Mouse (Mus musculus): ENCODE results near the gene Ubfd1. TPM values are rescaled to one million over a fixed set of nuclear protein-coding genes. Genes with fewer than 3 reads are reported as not detected.

The Ubfd1 gene
- polyA plus RNA-seq, 1 experiment from 2014 or later: 98.4 TPM

DNA sequence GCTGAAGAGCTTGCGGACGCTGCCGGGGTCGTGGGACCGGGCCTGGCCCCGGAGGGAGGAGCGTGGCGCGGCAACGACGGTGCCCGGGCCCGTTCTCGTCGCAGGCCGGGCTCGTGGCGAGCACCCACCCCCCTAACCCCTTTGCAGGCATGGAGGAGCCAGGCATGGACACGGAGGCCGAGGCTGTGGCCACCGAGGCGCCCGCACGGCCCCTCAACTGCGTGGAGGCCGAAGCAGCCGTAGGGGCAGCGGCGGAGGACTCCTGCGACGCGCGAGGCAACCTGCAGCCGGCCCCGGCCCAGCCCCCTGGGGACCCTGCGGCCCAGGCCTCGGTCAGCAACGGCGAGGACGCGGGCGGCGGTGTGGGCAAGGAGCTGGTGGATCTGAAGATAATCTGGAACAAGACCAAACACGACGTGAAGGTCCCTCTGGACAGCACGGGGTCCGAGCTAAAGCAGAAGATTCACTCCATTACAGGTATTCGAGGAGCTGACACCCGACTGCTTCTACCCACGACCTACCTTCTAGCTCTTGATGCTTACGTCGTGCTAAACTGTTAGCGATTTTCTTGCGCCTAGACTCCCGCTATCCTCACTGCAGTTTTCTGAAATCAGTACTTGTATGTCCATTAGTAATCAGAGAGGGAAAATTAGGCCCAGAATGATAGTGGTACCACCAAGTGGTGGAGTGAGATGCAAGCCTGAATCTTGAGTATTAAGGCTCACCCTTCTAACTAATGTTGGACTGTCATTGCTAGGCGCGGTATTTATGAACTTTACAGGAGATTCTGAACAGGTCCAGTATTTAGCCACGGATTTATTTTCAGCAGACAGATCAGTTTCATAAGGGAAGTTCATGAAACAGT lies 774 bp downstream of the Ubfd1 start:
- no peaks in the 10 kb centered on the region for H3K9me3 ChIP-seq (ENCODE audit: control insufficient read depth, low read length)

DNA sequence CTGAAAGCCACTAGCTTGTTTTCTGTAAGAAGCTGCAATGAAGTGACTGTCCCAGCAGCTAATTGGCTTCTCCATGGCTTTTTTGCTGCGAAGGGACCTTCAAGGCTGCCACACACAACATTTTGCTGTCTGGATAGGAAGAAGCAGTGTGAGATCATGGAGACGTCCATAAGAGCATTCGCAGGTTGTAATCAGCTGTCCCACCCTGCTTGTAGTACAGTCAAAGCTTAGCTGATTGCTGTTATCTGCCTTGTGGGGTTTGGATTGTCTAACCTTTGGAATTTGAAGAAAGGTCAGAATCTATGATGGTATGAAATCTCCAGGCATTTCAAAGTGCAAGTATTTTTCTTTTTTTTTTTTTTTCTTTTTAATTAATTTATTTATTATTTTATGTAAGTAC lies 7.4 kb downstream of the Ubfd1 start:
- Histone ChIP-seq H3K4me2 (ENCODE audit: low read depth, low read length) (no peak overlapping the region), H3K9ac (replicated peaks; ENCODE audit: low read depth, low read length) (no peak overlapping the region), H3K27me3 (ENCODE audit: control insufficient read depth, insufficient read depth, low read length) (no peaks in the 10 kb centered on the region), H3K4me3 (ENCODE audit: low read depth, low read length) (no peak overlapping the region), H3K9me3 (ENCODE audit: control insufficient read depth, low read length) (no peaks in the 10 kb centered on the region), H3K4me1 (ENCODE audit: control insufficient read depth, insufficient read depth, low read length) (no peaks in the 10 kb centered on the region), H3K36me3 (ENCODE audit: control insufficient read depth, insufficient read depth, low read length) (peaks cover 62% of the 10 kb centered on the region), H3K27ac (ENCODE audit: low read depth, low read length) (no peak overlapping the region)
- 87% methylated on average over 3 of the region's 3 CpGs for WGBS
- no peak for ATAC-seq (ENCODE audit: low read depth)

More for the DNA sequence above, 774 bp downstream of the Ubfd1 start:
- peaks cover 22% of the 10 kb centered on the region for H3K4me1 ChIP-seq (ENCODE audit: control insufficient read depth, insufficient read depth, low read length)
- peak overlapping the region; percentile 92 for H3K27ac ChIP-seq (ENCODE audit: low read depth, low read length)
- peak; percentile 58 for ATAC-seq (ENCODE audit: low read depth)
- H3K27me3 ChIP-seq (ENCODE audit: control insufficient read depth, insufficient read depth, low read length): no peaks in the 10 kb centered on the region
- peaks cover 13% of the 10 kb centered on the region for H3K36me3 ChIP-seq (ENCODE audit: control insufficient read depth, insufficient read depth, low read length)
- peak overlapping the region; percentile 100 for H3K4me3 ChIP-seq (ENCODE audit: low read depth, low read length)
- H3K4me2 ChIP-seq (ENCODE audit: low read depth, low read length): peak overlapping the region; percentile 76
- peak overlapping the region; percentile 95 for H3K9ac ChIP-seq (replicated peaks; ENCODE audit: low read depth, low read length)
- WGBS: under 1% methylated on average over 57 of the region's 58 CpGs

DNA sequence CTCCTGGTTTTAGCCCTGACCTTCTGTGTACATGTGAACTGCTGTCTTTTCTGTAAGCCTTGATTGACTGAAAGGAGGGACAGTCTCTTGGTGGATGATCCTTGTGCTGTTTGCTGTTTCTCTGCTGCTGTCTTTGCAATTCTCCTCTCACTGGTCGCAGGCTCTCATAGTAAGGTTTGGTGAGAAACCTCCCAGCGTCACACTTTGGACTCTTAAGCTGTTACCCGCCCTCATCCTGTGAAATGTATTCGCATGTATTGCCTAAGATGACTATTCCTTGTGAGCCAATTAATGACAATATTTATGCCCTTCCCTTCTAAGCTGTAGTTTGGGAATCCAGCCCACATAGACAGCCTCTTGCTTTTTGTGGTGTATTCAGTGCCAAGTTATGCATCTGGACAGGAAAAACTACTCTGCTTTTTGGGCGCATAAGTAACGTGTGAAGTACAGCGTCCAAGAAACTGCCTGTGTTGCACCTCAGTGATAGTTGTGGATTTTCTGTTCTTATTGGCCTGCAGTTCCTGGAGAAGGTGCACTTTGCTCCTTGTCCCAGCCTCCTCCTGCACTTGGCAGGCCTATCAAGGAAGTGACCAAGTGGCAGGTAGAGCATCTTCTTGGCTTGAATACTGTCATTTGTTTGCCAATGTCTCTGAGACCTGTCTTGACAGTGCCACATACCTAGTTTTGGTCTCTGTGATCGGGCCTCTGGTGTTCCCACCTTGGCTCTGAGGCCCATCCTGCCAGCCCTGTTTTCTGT lies 13.0 kb downstream of the Ubfd1 start:
- Histone ChIP-seq H3K9me3 (ENCODE audit: control insufficient read depth, low read length) (no peaks in the 10 kb centered on the region), H3K4me2 (ENCODE audit: low read depth, low read length) (no peak overlapping the region), H3K4me1 (ENCODE audit: control insufficient read depth, insufficient read depth, low read length) (no peaks in the 10 kb centered on the region), H3K27me3 (ENCODE audit: control insufficient read depth, insufficient read depth, low read length) (no peaks in the 10 kb centered on the region), H3K4me3 (ENCODE audit: low read depth, low read length) (no peak overlapping the region), H3K9ac (replicated peaks; ENCODE audit: low read depth, low read length) (no peak overlapping the region), H3K36me3 (ENCODE audit: control insufficient read depth, insufficient read depth, low read length) (peaks cover 65% of the 10 kb centered on the region), H3K27ac (ENCODE audit: low read depth, low read length) (no peak overlapping the region)
- 94% methylated on average over 8 of the region's 8 CpGs for WGBS
- ATAC-seq (ENCODE audit: low read depth): no peak

DNA sequence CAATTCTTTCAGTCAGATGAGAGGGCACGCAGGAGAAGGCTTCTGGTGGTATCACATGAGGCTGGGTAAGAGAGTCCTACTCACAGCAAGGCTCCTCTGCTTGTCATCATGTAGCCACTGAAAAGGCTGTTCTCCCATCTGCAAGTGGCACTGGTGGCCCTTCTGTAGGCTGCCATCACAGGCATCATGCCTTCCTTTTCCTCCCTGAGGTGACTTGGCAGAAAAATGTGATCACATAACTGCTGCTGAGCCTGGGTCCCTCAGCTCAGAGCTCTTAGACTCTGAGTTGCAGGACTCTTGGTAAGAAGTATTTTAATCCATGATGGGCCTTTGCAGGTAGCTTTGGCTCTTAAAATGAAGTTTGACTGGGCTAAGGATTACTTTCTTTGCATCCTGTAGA lies 14.1 kb downstream of the Ubfd1 start:
- Histone ChIP-seq H3K4me3 (ENCODE audit: low read depth, low read length) (no peak overlapping the region), H3K4me2 (ENCODE audit: low read depth, low read length) (no peak overlapping the region), H3K27me3 (ENCODE audit: control insufficient read depth, insufficient read depth, low read length) (no peaks in the 10 kb centered on the region), H3K4me1 (ENCODE audit: control insufficient read depth, insufficient read depth, low read length) (no peaks in the 10 kb centered on the region), H3K36me3 (ENCODE audit: control insufficient read depth, insufficient read depth, low read length) (peaks cover 56% of the 10 kb centered on the region), H3K9ac (replicated peaks; ENCODE audit: low read depth, low read length) (no peak overlapping the region), H3K9me3 (ENCODE audit: control insufficient read depth, low read length) (no peaks in the 10 kb centered on the region), H3K27ac (ENCODE audit: low read depth, low read length) (no peak overlapping the region)
- WGBS: 100% methylated on average over 1 of the region's 1 CpGs
- ATAC-seq (ENCODE audit: low read depth): no peak

DNA sequence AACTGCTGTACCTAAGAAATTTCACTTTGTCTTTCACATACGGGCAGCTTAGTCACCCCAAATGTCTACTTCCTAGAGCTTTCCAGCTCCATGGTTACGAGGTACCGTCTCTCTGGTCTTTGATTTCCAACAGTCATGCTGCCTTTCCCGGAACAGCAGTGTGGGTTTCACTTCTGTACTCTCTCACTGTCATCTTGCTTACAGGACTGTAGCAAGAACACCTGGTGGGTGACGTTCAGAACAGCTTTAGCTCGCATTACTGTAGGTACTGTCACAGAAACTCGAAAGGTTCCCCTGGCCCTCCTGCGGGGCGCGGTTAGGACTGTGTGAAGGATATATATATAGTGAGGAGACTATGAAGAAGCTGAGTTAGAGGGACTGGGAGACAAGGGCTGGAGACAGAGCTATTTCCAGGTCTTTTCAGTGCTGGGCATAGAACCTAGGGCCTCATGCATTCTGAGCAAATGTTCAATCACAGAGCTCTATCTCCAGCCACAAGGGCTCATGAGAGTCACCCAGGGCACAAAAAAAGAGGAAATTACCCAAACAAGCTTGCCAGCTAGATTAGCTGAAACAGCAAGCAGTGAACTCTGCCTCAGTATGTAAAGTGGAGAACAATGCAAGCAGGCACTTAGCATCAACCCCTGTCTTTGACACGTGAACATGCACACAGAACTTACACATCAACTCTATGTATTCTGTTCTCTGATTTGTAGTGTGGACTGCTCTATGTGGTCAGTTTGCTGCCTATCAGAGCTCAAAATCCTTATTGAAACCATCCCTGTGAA lies 20.4 kb downstream of the Ubfd1 start:
- no peaks in the 10 kb centered on the region for H3K27me3 ChIP-seq (ENCODE audit: control insufficient read depth, insufficient read depth, low read length)
- H3K27ac ChIP-seq (ENCODE audit: low read depth, low read length): no peak overlapping the region
- peaks cover 47% of the 10 kb centered on the region for H3K36me3 ChIP-seq (ENCODE audit: control insufficient read depth, insufficient read depth, low read length)
- H3K9ac ChIP-seq (replicated peaks; ENCODE audit: low read depth, low read length): no peak overlapping the region
- no peak overlapping the region for H3K4me2 ChIP-seq (ENCODE audit: low read depth, low read length)
- H3K9me3 ChIP-seq (ENCODE audit: control insufficient read depth, low read length): no peaks in the 10 kb centered on the region
- 92% methylated on average over 11 of the region's 11 CpGs for WGBS
- ATAC-seq (ENCODE audit: low read depth): no peak
- no peaks in the 10 kb centered on the region for H3K4me1 ChIP-seq (ENCODE audit: control insufficient read depth, insufficient read depth, low read length)
- H3K4me3 ChIP-seq (ENCODE audit: low read depth, low read length): no peak overlapping the region

DNA sequence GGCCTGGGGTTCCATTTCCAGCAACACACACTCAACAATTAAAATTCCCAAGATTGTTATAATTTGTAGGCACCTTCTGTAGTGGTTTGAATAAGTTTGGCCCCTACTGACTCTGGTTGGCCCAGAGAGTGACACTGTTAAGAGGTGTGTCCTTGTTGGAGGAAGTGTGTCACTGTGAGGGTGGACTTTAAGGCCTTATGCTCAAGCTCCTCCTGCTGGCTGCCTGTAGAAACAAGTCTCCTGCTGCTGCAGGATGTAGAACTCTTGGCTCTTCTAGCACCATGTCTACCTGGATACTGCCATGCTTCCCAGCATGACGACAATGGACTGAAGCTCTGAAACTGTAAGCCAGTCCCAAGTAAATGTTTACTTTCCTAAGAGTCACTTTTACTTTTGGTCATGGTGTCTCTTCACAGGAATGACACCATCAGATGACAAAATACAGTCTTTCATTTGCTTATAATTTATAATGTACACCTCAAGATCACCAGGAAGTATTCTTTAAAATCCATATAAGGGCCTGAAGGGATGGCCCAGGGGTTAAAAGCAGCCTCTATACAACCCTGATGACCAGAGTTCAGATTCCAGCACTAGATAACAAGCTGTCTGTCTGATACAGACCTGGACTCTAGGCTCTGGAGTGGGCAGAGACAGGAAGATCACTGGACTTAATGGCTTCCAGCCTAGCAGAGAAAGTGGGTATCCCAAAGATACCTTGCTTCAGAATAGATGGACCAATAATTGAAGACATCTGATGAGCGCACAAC lies 27.8 kb downstream of the Ubfd1 start:
- Histone ChIP-seq H3K9me3 (ENCODE audit: control insufficient read depth, low read length) (no peaks in the 10 kb centered on the region), H3K4me2 (ENCODE audit: low read depth, low read length) (no peak overlapping the region), H3K27me3 (ENCODE audit: control insufficient read depth, insufficient read depth, low read length) (no peaks in the 10 kb centered on the region), H3K4me3 (ENCODE audit: low read depth, low read length) (no peak overlapping the region), H3K4me1 (ENCODE audit: control insufficient read depth, insufficient read depth, low read length) (no peaks in the 10 kb centered on the region), H3K9ac (replicated peaks; ENCODE audit: low read depth, low read length) (no peak overlapping the region), H3K27ac (ENCODE audit: low read depth, low read length) (no peak overlapping the region), H3K36me3 (ENCODE audit: control insufficient read depth, insufficient read depth, low read length) (peaks cover 51% of the 10 kb centered on the region)
- WGBS: 95% methylated on average over 2 of the region's 2 CpGs
- ATAC-seq (ENCODE audit: low read depth): no peak

DNA sequence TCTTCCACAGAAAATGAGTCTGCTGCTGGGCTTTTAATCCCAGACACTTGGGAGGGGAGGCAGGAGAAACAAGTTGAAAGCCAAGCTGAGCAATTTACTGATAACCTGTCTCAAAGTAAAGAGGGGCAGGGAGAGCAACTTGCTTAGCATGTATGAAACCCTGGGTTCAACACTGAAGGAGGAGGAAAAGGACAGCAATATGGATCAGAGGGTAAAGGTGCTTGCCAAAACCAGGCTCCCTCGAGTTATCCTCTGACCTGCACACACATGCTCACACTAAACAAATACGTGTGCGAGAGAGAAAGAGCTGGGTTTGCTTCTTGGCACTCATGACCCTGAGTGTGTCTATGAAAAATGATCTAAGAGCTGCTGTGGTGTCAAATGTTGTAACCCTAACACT lies 31.0 kb downstream of the Ubfd1 start:
- WGBS: 95% methylated on average over 3 of the region's 3 CpGs
- no peak overlapping the region for H3K9ac ChIP-seq (replicated peaks; ENCODE audit: low read depth, low read length)
- peaks cover 31% of the 10 kb centered on the region for H3K36me3 ChIP-seq (ENCODE audit: control insufficient read depth, insufficient read depth, low read length)
- H3K27ac ChIP-seq (ENCODE audit: low read depth, low read length): no peak overlapping the region
- H3K9me3 ChIP-seq (ENCODE audit: control insufficient read depth, low read length): no peaks in the 10 kb centered on the region
- no peak overlapping the region for H3K4me3 ChIP-seq (ENCODE audit: low read depth, low read length)
- no peak overlapping the region for H3K4me2 ChIP-seq (ENCODE audit: low read depth, low read length)
- ATAC-seq (ENCODE audit: low read depth): no peak
- no peaks in the 10 kb centered on the region for H3K27me3 ChIP-seq (ENCODE audit: control insufficient read depth, insufficient read depth, low read length)
- H3K4me1 ChIP-seq (ENCODE audit: control insufficient read depth, insufficient read depth, low read length): peaks cover 6% of the 10 kb centered on the region

DNA sequence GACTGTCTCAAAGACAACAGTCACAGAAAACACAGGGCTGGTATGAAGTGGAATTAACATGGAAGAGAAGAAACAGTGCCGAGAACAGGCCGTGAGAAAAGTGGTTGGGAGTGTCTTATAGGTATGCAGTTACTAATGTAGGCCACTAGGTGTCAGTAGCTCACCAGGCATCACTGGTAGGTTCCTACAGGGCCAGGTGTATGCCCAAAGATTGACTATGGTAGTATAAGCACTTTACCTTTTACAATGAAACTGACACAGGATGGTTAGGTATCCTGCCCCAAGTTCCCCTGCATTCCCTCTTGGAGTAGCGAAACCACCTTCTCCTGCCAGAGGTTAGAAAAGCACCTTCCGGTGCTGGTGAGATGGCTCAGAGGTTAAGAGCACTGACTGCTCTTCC lies 32.2 kb downstream of the Ubfd1 start:
- Histone ChIP-seq H3K9me3 (ENCODE audit: control insufficient read depth, low read length) (no peaks in the 10 kb centered on the region), H3K9ac (replicated peaks; ENCODE audit: low read depth, low read length) (no peak overlapping the region), H3K4me3 (ENCODE audit: low read depth, low read length) (no peak overlapping the region), H3K4me1 (ENCODE audit: control insufficient read depth, insufficient read depth, low read length) (peaks cover 6% of the 10 kb centered on the region), H3K36me3 (ENCODE audit: control insufficient read depth, insufficient read depth, low read length) (peaks cover 29% of the 10 kb centered on the region), H3K4me2 (ENCODE audit: low read depth, low read length) (no peak overlapping the region), H3K27me3 (ENCODE audit: control insufficient read depth, insufficient read depth, low read length) (no peaks in the 10 kb centered on the region), H3K27ac (ENCODE audit: low read depth, low read length) (no peak overlapping the region)
- no peak for ATAC-seq (ENCODE audit: low read depth)
- 72% methylated on average over 4 of the region's 4 CpGs for WGBS

All from neural tube, embryonic 14.5 days (tissue).